Mouse (Mus musculus) heart, embryonic 14.5 days (tissue): ENCODE results near the gene Adk. TPM values are rescaled to one million over a fixed set of nuclear protein-coding genes. Genes with fewer than 3 reads are reported as not detected.
A peak's percentile ranks its signal among the peaks of the same experiment; 100 is the strongest.
"Not testable (repeated sequence)": the region's sequence is repeated elsewhere in the genome, so short reads cannot be mapped to it uniquely, and the experiment has no call there.

Experiments
- ATAC-seq: fragments of 200-750 bp; cut with Nextera tagmentation; 2 replicates; pipeline ENCODE4 v1.8.0; 2017; ENCODE audit warnings: low read depth, moderate TSS enrichment; ENCODE audit not compliant: insufficient number of reproducible peaks, insufficient read depth, low FRiP score
- H3K27ac ChIP-seq, 2 experiments: fragments of 200-500 bp in 1 of 2; fragments of 300-500 bp in 1 of 2; sonication (generic) in 1 of 2; replicated peaks in 1 of 2; 2 replicates each; pipeline ENCODE4 v1.5.1; 2012 to 2014; ENCODE audit warnings: low read depth in 2 of 2, low read length in 2 of 2, control low read depth in 1 of 2, mild to moderate bottlenecking in 1 of 2, mixed read lengths in 1 of 2; ENCODE audit not compliant: control insufficient read depth in 1 of 2, insufficient read depth in 1 of 2
- H3K27me3 ChIP-seq: fragments of 300-500 bp; sonication (generic); 2 replicates; pipeline ENCODE4 v1.6.1; 2014; ENCODE audit warnings: mild to moderate bottlenecking, low read length, control low read depth; ENCODE audit not compliant: control insufficient read depth, insufficient read depth
- H3K36me3 ChIP-seq: fragments of 300-500 bp; sonication (generic); 2 replicates; pipeline ENCODE4 v1.6.1; 2014; ENCODE audit warnings: mild to moderate bottlenecking, control low read depth, low read length, mixed read lengths; ENCODE audit not compliant: control insufficient read depth, insufficient read depth
- H3K4me1 ChIP-seq, 2 experiments: fragments of 200-500 bp in 1 of 2; fragments of 300-500 bp in 1 of 2; sonication (generic) in 1 of 2; 2 replicates each; pipeline ENCODE4 v1.6.1; 2012 to 2014; ENCODE audit warnings: low read length in 2 of 2, control low read depth in 1 of 2, mixed read lengths in 1 of 2; ENCODE audit not compliant: control insufficient read depth in 2 of 2, insufficient read depth in 2 of 2
- H3K4me2 ChIP-seq: fragments of 300-500 bp; sonication (generic); 2 replicates; pipeline ENCODE4 v1.6.1; 2014; ENCODE audit warnings: mild to moderate bottlenecking, low read length
- H3K4me3 ChIP-seq, 2 experiments: fragments of 200-500 bp in 1 of 2; fragments of 300-500 bp in 1 of 2; sonication (generic) in 1 of 2; 2 replicates each; pipeline ENCODE4 v1.5.1; 2012 to 2014; ENCODE audit warnings: low read length in 2 of 2, mild to moderate bottlenecking in 2 of 2, control low read depth in 1 of 2, low read depth in 1 of 2, moderate library complexity in 1 of 2; ENCODE audit not compliant: control insufficient read depth in 1 of 2, insufficient read depth in 1 of 2
- H3K9ac ChIP-seq: fragments of 300-500 bp; sonication (generic); 2 replicates; pipeline ENCODE4 v1.6.1; 2014; ENCODE audit warnings: mild to moderate bottlenecking, low read length
- H3K9me3 ChIP-seq: fragments of 300-500 bp; sonication (generic); 2 replicates; pipeline ENCODE4 v1.6.1; 2016; ENCODE audit warnings: low read length, control low read depth; ENCODE audit not compliant: control insufficient read depth
- WGBS: fragments of 180-500 bp; shearing (Covaris S2); extraction: QIAGEN DNeasy Blood & Tissue Kit; methylation state at CpG from one replicate; pipeline ENCODE4 v1.1.7; 2014; 5-methylcytosine and 5-hydroxymethylcytosine counted together
- polyA plus RNA-seq: library from polyadenylated mRNA; unstranded; fragments of >200 nt; fragmentation: Nextera tagmentation; extraction: Ambion mirVana; gene quantifications from 2 replicates; pipeline ENCODE4 v1.2.1, GENCODE M21; 2014

The Adk gene
- polyA plus RNA-seq, 1 experiment from 2014 or later = 250 TPM

GRCm38 (mm10) chr14:21087390-21088060 lies 35.2 kb downstream of the Adk start:
- Histone ChIP-seq H3K36me3 (peaks cover 4% of the 10 kb centered on the region), H3K27me3 (no peaks in the 10 kb centered on the region), H3K4me2 (peak overlapping the region; percentile 42), H3K9ac (peak overlapping the region; percentile 18; the same call in 1 of the 2 replicates), H3K4me1 (peaks cover 25 to 62% of the 10 kb centered on the region in 2 experiments), H3K27ac (peak overlapping the region; percentile 86 to 89), H3K9me3 (no peaks in the 10 kb centered on the region), H3K4me3 (no peak overlapping the region)
- 0 out of 2 replicates have a peak, but pooled peaks have one; percentile 26 for ATAC-seq
- WGBS = 35% methylated on average over 4 of the region's 4 CpGs

GRCm38 (mm10) chr14:21088731-21089130 lies 36.4 kb downstream of the Adk start:
- Histone ChIP-seq H3K4me3 (no peak overlapping the region), H3K4me2 (no peak overlapping the region)
- WGBS = 32% methylated on average over 3 of the region's 3 CpGs

GRCm38 (mm10) chr14:21090400-21090799 lies 38.0 kb downstream of the Adk start:
- WGBS = 62% methylated on average over 3 of the region's 3 CpGs
- Histone ChIP-seq H3K9me3 (no peaks in the 10 kb centered on the region), H3K4me3 (no peak overlapping the region), H3K27me3 (no peaks in the 10 kb centered on the region), H3K36me3 (peaks cover 13% of the 10 kb centered on the region), H3K4me1 (peaks cover 18 to 49% of the 10 kb centered on the region in 2 experiments), H3K4me2 (no peak overlapping the region), H3K9ac (no peak overlapping the region), H3K27ac (no peak overlapping the region)
- no peak for ATAC-seq

More at GRCm38 (mm10) chr14:21088731-21089130, 36.4 kb downstream of the Adk start:
- H3K9me3 ChIP-seq = no peaks in the 10 kb centered on the region
- peaks cover 13% of the 10 kb centered on the region for H3K36me3 ChIP-seq
- ATAC-seq = no peak
- H3K27me3 ChIP-seq = no peaks in the 10 kb centered on the region
- H3K9ac ChIP-seq = peak overlapping the region; percentile 25; the same call in 1 of the 2 replicates
- 0 out of 4 replicates have a peak overlapping the region, but pooled peaks of 1 of the 2 experiments have one; percentile 2 for H3K27ac ChIP-seq
- peaks cover 22 to 50% of the 10 kb centered on the region in 2 experiments for H3K4me1 ChIP-seq

GRCm38 (mm10) chr14:21090930-21091486 lies 38.6 kb downstream of the Adk start:
- no peak overlapping the region for H3K4me2 ChIP-seq
- H3K9me3 ChIP-seq = no peaks in the 10 kb centered on the region
- whole genome bisulfite sequencing = 95% methylated on average over 3 of the region's 3 CpGs
- peaks cover 13% of the 10 kb centered on the region for H3K36me3 ChIP-seq
- H3K4me3 ChIP-seq = no peak overlapping the region
- H3K27ac ChIP-seq = no peak overlapping the region
- H3K9ac ChIP-seq = no peak overlapping the region
- H3K27me3 ChIP-seq = no peaks in the 10 kb centered on the region
- H3K4me1 ChIP-seq = peaks cover 18 to 47% of the 10 kb centered on the region in 2 experiments
- ATAC-seq = no peak

GRCm38 (mm10) chr14:21094161-21094560 lies 41.8 kb downstream of the Adk start:
- H3K4me2 ChIP-seq, ATAC-seq, H3K27ac ChIP-seq, H3K4me3 ChIP-seq, H3K9ac ChIP-seq, H3K27me3 ChIP-seq, H3K9me3 ChIP-seq: not testable (repeated sequence)
- Histone ChIP-seq H3K36me3 (peaks cover 13% of the 10 kb centered on the region), H3K4me1 (peaks cover 2 to 17% of the 10 kb centered on the region in 2 experiments)

- peaks cover 2 to 28% of the 10 kb centered on the region in 2 experiments for H3K4me1 ChIP-seq
- H3K9me3 ChIP-seq = no peaks in the 10 kb centered on the region
- H3K27ac ChIP-seq = no peak overlapping the region
- no peak overlapping the region for H3K4me2 ChIP-seq
- ATAC-seq = no peak
- peaks cover 13% of the 10 kb centered on the region for H3K36me3 ChIP-seq
- H3K4me3 ChIP-seq = no peak overlapping the region
- H3K9ac ChIP-seq = no peak overlapping the region
- no peaks in the 10 kb centered on the region for H3K27me3 ChIP-seq
Measured at GRCm38 (mm10) chr14:21096279-21096678, 43.9 kb downstream of the Adk start.

- Histone ChIP-seq H3K4me3 (no peak overlapping the region), H3K36me3 (peaks cover 13% of the 10 kb centered on the region), H3K27me3 (no peaks in the 10 kb centered on the region), H3K4me2 (no peak overlapping the region), H3K9me3 (no peaks in the 10 kb centered on the region), H3K9ac (no peak overlapping the region), H3K27ac (no peak overlapping the region), H3K4me1 (peaks cover 5 to 32% of the 10 kb centered on the region in 2 experiments)
- ATAC-seq = no peak
- 63% methylated on average over 4 of the region's 4 CpGs for WGBS
Measured at GRCm38 (mm10) chr14:21096689-21097088, 44.3 kb downstream of the Adk start.
